Mouse (Mus musculus) G1E (cell line): ENCODE measurements around the gene Srrt. TPM values are rescaled to one million over a fixed set of nuclear protein-coding genes. Genes with fewer than 3 reads are reported as not detected.

Experiments used
- ATAC-seq: 2 replicates; pipeline ENCODE4 v1.8.0; 2016; ENCODE audit warnings: mild to moderate bottlenecking; ENCODE audit not compliant: insufficient number of reproducible peaks, poor library complexity, low FRiP score, severe bottlenecking; ENCODE audit errors: extremely low read depth
- DNase-seq: peaks from one replicate; pipeline ENCODE4 v3.0.0; 2012; ENCODE audit warnings: low spot score
- H3K27me3 ChIP-seq: 2 replicates; pipeline ENCODE4 v1.6.1; 2012; ENCODE audit warnings: mild to moderate bottlenecking, low read length, inconsistent platforms; ENCODE audit not compliant: insufficient read depth
- H3K36me3 ChIP-seq: replicated peaks from 2 replicates; pipeline ENCODE3; 2012; ENCODE audit warnings: mild to moderate bottlenecking, inconsistent platforms
- H3K4me1 ChIP-seq: 2 replicates; pipeline ENCODE4 v1.6.1; 2012; ENCODE audit warnings: low read depth, low read length, inconsistent platforms, mixed read lengths; ENCODE audit not compliant: insufficient read depth
- H3K4me3 ChIP-seq: 2 replicates; pipeline ENCODE4 v1.5.1; 2012; ENCODE audit warnings: low read depth, mild to moderate bottlenecking, inconsistent platforms, low read length, moderate library complexity, mixed read lengths
- H3K9me3 ChIP-seq: replicated peaks from 2 replicates; pipeline ENCODE4 v1.6.1; 2012; ENCODE audit warnings: inconsistent platforms
- CTCF ChIP-seq: IDR thresholded peaks from 2 replicates; pipeline ENCODE4 v1.5.1; 2012; ENCODE audit warnings: low read depth, low read length, inconsistent platforms, mixed read lengths
- GATA1 ChIP-seq: IDR thresholded peaks from 2 replicates; pipeline ENCODE4 v1.6.1; 2012; ENCODE audit warnings: borderline replicate concordance, low read length, inconsistent platforms, mixed read lengths
- GATA2 ChIP-seq: IDR thresholded peaks from 2 replicates; pipeline ENCODE4 v1.6.1; 2012; ENCODE audit warnings: low read depth, low read length, inconsistent platforms, borderline replicate concordance
- POLR2AphosphoS5 ChIP-seq: IDR thresholded peaks from 2 replicates; pipeline ENCODE4 v1.6.1; 2012; ENCODE audit warnings: low read depth, low read length, inconsistent platforms; ENCODE audit not compliant: insufficient replicate concordance
- TAL1 ChIP-seq: conservative IDR thresholded peaks from 2 replicates; pipeline ENCODE4 v1.6.1; 2012; ENCODE audit warnings: low read depth, low read length, inconsistent platforms, mixed read lengths
- polyA plus RNA-seq: library from polyadenylated mRNA; stranded (reverse); fragments of >175 nt; gene quantifications from 2 replicates; pipeline ENCODE4 v1.2.3, GENCODE M21; 2012
- total RNA-seq, 2 experiments: library from RNA; stranded (forward) in 1 of 2; stranded (reverse) in 1 of 2; fragments of 200-1000 nt in 1 of 2; fragments of >200 nt in 1 of 2; fragmentation: Nextera tagmentation in 1 of 2; gene quantifications; 2 replicates each; pipeline ENCODE4 v1.2.3; 2014 to 2017

Gene Srrt
- total and polyA plus RNA-seq, 3 experiments: 189 to 331 (median 243) TPM

DNA sequence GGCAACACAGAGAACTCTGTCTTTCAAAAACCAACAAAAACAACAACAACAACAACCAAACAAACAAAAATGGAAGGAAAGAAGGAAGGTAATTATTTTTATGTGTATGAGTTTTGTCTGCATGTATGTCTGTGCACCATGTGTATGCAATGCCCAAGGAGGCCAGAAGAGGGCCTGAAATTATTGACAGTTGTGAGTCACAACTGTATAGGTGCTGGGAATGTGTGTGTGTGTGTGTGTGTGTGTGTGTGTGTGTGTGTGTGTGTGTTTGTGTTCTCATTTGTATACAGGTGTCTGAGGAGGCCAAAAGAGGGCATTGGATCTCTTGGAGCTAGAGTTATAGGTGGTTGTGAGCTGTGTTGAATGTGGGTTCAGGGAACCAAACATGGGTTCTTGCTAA is 36.4 kb upstream of the Srrt start:
- Histone ChIP-seq H3K4me3 (no peak overlapping the region), H3K27me3 (peaks cover 35% of the 10 kb centered on the region), H3K9me3 (no peaks in the 10 kb centered on the region), H3K36me3 (no peaks in the 10 kb centered on the region), H3K4me1 (peaks cover 15% of the 10 kb centered on the region)
- DNase-seq (no peak), ATAC-seq (no peak)
- TF ChIP-seq CTCF (no peak), GATA2 (no peak), TAL1 (no peak), POLR2AphosphoS5 (no peak)

DNA sequence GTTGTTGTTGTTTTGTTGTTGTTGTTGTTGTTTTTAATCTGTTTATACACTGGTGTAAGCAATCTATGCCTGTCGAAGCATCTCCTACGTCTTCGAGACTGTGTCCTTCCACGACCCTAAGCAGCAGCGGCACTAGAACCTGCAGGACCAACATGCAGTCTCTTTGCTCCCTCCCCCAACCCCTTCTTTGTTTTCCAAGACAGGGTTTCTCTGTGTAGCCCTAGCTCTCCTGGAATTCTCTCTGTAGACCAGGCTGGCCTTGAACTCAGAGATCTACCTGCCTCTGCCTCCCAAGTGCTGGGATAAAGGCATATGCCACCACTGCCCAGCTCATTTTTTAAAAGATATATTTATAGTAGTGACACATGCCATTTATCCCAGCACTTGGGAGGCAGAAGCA is 35.9 kb upstream of the Srrt start:
- no peaks in the 10 kb centered on the region for H3K36me3 ChIP-seq
- no peak for DNase-seq
- ATAC-seq: no peak
- peaks cover 31% of the 10 kb centered on the region for H3K27me3 ChIP-seq
- no peaks in the 10 kb centered on the region for H3K9me3 ChIP-seq
- TF ChIP-seq CTCF (no peak), POLR2AphosphoS5 (no peak), TAL1 (no peak), GATA2 (no peak)
- H3K4me1 ChIP-seq: peaks cover 20% of the 10 kb centered on the region
- no peak overlapping the region for H3K4me3 ChIP-seq

DNA sequence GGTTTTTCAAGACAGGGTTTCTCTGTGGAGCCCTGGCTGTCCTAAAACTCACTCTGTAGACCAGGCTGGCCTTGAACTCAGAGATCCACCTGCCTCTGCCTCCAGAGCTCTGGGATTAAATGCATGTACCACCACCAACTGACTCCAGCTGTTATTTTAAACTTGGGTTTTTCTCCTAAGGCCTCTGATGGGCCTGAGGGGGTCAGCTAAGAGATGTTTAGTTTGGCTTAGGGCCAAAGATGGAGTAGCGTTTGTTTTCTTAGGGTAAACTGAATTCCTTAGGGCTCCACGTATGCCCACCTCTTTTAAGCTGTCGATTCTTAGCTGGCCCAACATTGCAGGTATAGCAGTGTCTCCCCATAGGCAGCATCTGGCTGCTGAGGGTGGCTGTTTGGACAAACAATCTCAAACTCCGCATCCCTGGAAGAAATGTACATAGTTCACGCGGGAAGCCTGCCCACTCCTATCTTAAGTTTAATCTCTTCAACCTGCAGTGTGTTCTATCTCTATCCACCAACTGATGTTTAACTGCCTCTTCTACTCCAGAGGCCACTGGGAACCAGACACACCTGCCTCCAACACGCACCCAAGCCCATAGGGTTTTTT is 35.0 kb upstream of the Srrt start:
- DNase-seq: no peak
- Histone ChIP-seq H3K9me3 (no peaks in the 10 kb centered on the region), H3K27me3 (peaks cover 26% of the 10 kb centered on the region), H3K36me3 (no peaks in the 10 kb centered on the region), H3K4me3 (no peak overlapping the region), H3K4me1 (peaks cover 22% of the 10 kb centered on the region)
- TF ChIP-seq POLR2AphosphoS5: no peak
- no peak for TF ChIP-seq GATA1
- no peak for TF ChIP-seq TAL1
- TF ChIP-seq GATA2: no peak
- TF ChIP-seq CTCF: no peak
- ATAC-seq: no peak

DNA sequence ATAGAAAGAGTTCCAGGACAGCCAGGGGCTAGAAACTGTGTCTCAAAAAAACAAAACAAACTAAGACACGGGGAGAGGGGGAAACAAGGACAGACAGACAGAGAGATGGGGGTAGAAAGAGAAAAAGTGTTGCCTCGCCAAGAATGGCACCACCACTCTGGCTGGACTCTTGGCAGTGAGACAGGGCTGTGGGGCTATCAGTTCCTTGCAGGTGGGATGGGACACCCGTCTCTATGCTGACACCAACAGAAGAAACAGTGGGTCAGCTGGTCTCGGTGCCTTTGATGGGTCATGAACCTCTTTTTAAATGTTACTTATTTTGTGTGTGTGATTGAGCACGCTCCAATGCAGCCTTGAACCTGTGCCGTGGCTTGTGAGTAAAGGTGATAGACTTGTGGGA is 32.7 kb upstream of the Srrt start:
- DNase-seq: no peak
- no peak for ATAC-seq
- TF ChIP-seq CTCF (no peak), GATA2 (no peak), GATA1 (no peak), POLR2AphosphoS5 (no peak), TAL1 (no peak)
- Histone ChIP-seq H3K36me3 (no peaks in the 10 kb centered on the region), H3K4me1 (peaks cover 18% of the 10 kb centered on the region), H3K27me3 (peaks cover 38% of the 10 kb centered on the region), H3K9me3 (no peaks in the 10 kb centered on the region), H3K4me3 (no peak overlapping the region)

DNA sequence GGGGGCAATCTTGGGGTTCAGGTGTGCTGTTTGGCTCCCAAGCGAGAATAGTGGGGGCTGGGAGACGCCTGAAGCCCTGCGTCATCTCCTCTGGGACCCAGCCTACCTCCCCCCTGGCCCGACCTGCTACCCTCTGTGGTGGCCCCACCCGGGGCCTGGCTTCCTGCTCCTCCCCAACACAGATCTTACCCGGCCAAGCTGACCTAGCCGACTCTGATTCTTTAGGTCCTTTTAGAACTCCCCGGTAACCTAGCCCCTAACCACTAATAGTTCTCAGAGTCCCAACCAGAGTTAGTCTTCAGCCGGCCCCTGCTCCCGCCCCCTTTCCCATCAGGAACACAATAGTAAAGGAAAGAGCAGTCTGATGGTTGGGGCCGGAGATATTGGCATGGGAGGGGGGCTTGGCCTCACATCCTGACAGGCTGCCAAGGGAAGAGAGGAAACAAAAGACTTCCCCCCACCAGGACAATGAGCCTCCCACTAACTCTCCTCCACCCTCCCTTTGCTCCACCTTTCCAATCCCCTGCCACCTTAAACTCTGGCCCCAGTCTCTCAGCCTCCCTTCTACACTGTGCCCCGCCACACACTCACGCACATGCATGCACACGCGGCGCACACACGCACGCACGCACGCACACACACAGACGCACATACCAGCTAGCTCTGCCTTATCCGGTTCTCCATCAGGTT is 32.0 kb upstream of the Srrt start:
- H3K4me1 ChIP-seq: peaks cover 21% of the 10 kb centered on the region
- H3K36me3 ChIP-seq: no peaks in the 10 kb centered on the region
- H3K4me3 ChIP-seq: no peak overlapping the region
- ATAC-seq: no peak
- no peak for DNase-seq
- H3K27me3 ChIP-seq: peaks cover 39% of the 10 kb centered on the region
- no peaks in the 10 kb centered on the region for H3K9me3 ChIP-seq
- TF ChIP-seq TAL1 (no peak), CTCF (no peak), GATA1 (no peak), GATA2 (no peak), POLR2AphosphoS5 (no peak)

DNA sequence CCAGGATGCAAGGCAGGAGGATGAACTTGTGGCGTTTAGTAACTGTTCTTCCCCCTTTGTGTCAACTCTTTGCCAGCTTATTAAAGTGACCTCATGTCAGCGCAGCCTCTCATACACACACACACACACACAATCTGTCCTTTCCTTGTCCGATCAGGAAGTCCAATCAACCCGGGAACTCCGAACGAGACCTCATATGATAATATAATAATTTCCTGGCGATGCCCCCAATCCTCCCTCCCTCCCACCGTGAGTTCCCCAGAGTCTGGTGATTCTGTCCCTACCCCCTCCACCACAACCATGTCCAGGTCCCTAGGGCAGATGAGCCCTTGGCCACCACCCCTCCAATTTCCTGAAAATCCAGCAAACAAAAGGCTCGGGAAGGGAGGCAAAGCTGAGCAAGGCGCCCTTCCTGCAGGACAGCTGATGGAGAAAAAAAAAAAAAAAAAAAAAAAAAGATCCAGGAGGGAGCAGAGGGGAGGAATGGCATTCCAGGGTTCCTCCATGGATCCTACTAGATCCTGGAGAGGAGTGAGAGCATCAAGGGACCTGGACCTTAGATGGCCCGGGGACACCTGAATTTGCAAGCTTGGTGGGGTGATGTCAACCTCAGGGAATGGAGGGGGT is 31.3 kb upstream of the Srrt start:
- H3K4me1 ChIP-seq: peaks cover 27% of the 10 kb centered on the region
- TF ChIP-seq TAL1 (no peak), GATA1 (no peak), GATA2 (no peak), POLR2AphosphoS5 (no peak), CTCF (no peak)
- H3K4me3 ChIP-seq: peak overlapping the region; percentile 47; the same call in 1 of the 2 replicates
- peaks cover 45% of the 10 kb centered on the region for H3K27me3 ChIP-seq
- no peaks in the 10 kb centered on the region for H3K9me3 ChIP-seq
- ATAC-seq (no peak), DNase-seq (no peak)
- H3K36me3 ChIP-seq: no peaks in the 10 kb centered on the region
